Mouse (Mus musculus) bone marrow, adult 2 months (tissue): ENCODE data around the gene Mast4. TPM values are rescaled to one million over a fixed set of nuclear protein-coding genes. Genes with fewer than 3 reads are reported as not detected.

Source experiments
- H3K27ac ChIP-seq: fragments of 200-500 bp; 2 replicates; pipeline ENCODE4 v1.5.1; 2012; ENCODE audit warnings: low read depth, mild to moderate bottlenecking, control low read depth, inconsistent platforms, low read length; ENCODE audit not compliant: control insufficient read depth, poor library complexity, insufficient read depth
- H3K4me1 ChIP-seq: fragments of 200-500 bp; 2 replicates; pipeline ENCODE4 v1.6.1; 2011; ENCODE audit warnings: low read length; ENCODE audit not compliant: control insufficient read depth, insufficient read depth
- H3K4me3 ChIP-seq: fragments of 200-500 bp; replicated peaks from 2 replicates; pipeline ENCODE3; 2011; ENCODE audit warnings: mild to moderate bottlenecking, low read depth, low read length, control low read depth; ENCODE audit not compliant: control insufficient read depth
- CTCF ChIP-seq: fragments of 200-500 bp; IDR thresholded peaks from 2 replicates; pipeline ENCODE4 v1.5.1; 2011; ENCODE audit warnings: low read length, control low read depth; ENCODE audit not compliant: control insufficient read depth, insufficient read depth
- POLR2A ChIP-seq: fragments of 200-500 bp; IDR thresholded peaks from 2 replicates; pipeline ENCODE4 v1.6.1; 2011; ENCODE audit warnings: low read depth, mild to moderate bottlenecking, control low read depth, low read length, borderline replicate concordance; ENCODE audit not compliant: control insufficient read depth
- WGBS: fragments of 180-500 bp; shearing (Covaris S2); methylation state at CpG from one replicate; pipeline ENCODE4 v1.1.7; 2018; 5-methylcytosine and 5-hydroxymethylcytosine counted together
- polyA plus RNA-seq: library from polyadenylated mRNA; stranded (reverse); fragments of >200 nt; gene quantifications from 2 replicates; pipeline ENCODE4 v1.2.4, GENCODE M21; 2011; ENCODE audit warnings: low replicate concordance; ENCODE audit not compliant: missing spikeins, insufficient read depth, insufficient read length

The Mast4 gene
- polyA plus RNA-seq, 1 experiment = 6.7 TPM

GRCm38 (mm10) chr13:103048954-103049353 is 285.3 kb downstream of the Mast4 start:
- 77% methylated on average over 7 of the region's 7 CpGs for WGBS

DNA sequence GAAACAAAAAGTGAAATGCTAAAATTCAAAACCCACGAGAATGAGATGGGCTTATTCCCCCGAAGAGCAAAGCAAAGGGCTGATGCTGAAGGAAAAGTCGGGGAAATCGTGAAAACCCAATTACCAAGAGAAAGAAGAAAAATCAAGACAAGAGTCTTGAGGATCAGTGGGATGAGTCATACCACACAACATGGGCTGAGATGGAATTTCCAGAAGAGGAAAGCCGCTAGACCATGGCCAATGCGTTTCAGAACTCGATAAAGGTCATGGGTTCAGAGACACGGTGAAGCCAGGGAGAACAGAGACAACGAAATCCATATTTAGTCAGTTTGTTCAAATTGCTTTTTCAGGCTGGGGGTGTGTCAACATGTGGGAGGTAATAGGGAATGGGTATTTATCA is 290.6 kb downstream of the Mast4 start:
- Histone ChIP-seq H3K27ac (no peak overlapping the region), H3K4me3 (no peak overlapping the region), H3K4me1 (no peaks in the 10 kb centered on the region)
- TF ChIP-seq POLR2A = no peak
- TF ChIP-seq CTCF = no peak
- 82% methylated on average over 9 of the region's 9 CpGs for WGBS

More at GRCm38 (mm10) chr13:103048954-103049353, 285.3 kb downstream of the Mast4 start:
- Histone ChIP-seq H3K27ac (no peak overlapping the region), H3K4me1 (no peaks in the 10 kb centered on the region), H3K4me3 (no peak overlapping the region)
- TF ChIP-seq CTCF = no peak
- TF ChIP-seq POLR2A = no peak

GRCm38 (mm10) chr13:103043011-103043410 is 291.3 kb downstream of the Mast4 start:
- H3K4me3 ChIP-seq = no peak overlapping the region
- TF ChIP-seq POLR2A (no peak), CTCF (no peak)
- H3K4me1 ChIP-seq = no peaks in the 10 kb centered on the region
- WGBS = 79% methylated on average over 4 of the region's 4 CpGs
- no peak overlapping the region for H3K27ac ChIP-seq

- H3K27ac ChIP-seq = no peak overlapping the region
- no peak overlapping the region for H3K4me3 ChIP-seq
- H3K4me1 ChIP-seq = no peaks in the 10 kb centered on the region
- TF ChIP-seq CTCF = no peak
- no peak for TF ChIP-seq POLR2A
- WGBS = 79% methylated on average over 5 of the region's 5 CpGs
Observed at GRCm38 (mm10) chr13:103037466-103037865, 296.8 kb downstream of the Mast4 start.

DNA sequence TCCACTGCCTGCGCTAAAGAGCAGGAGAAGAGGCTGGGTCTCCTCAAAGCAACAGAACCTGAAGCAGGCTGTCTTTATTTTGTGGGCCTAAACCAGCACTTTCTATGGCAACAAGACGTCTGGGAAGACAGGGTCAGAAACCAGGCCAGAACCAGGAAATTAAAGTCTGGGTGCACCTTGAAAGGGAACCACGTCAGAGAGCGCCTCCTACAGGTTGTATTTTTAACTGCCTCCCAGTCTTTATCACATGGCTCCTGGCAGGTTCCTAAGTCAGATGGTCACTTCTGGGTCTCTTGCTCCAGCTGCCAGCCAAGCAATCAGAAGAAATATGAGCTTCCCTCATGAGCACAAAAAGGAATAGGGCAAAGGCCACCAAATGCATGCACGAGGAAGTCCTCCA is 304.9 kb downstream of the Mast4 start:
- H3K4me3 ChIP-seq = no peak overlapping the region
- H3K27ac ChIP-seq = no peak overlapping the region
- WGBS = 78% methylated on average over 5 of the region's 5 CpGs
- H3K4me1 ChIP-seq = no peaks in the 10 kb centered on the region
- TF ChIP-seq CTCF (no peak), POLR2A (no peak)

DNA sequence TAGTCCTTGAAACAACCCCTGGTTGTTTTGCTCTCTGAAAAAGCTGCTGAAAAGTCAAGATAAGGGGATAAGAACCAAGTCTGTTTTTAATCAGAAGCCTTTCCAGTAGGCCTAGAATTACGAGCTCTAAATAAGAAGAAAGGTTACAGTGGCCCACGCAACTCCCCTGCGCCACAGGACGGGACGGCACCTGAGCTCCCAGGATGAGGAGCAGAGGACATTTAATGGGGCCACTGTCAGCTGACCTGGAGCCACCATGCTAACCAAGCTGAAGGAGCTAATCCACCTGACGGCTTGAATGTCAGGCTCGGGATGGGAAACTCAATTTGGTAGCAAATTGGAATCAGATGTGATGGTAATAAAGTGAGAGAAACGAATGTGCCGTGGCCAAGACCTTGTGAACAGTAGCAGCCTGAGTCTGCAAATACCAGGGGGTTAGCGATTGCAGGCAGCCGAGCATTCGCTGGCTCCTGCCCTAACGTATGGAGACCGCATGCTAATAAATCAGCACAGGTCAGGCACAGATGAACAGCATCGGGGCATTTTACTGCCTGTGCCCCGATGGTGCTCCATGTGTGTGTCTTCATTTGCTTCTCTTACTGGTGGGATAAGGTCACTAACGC is 306.7 kb downstream of the Mast4 start:
- 83% methylated on average over 17 of the region's 17 CpGs for WGBS
- H3K27ac ChIP-seq = no peak overlapping the region
- TF ChIP-seq CTCF = no peak
- no peak for TF ChIP-seq POLR2A
- H3K4me1 ChIP-seq = no peaks in the 10 kb centered on the region
- H3K4me3 ChIP-seq = no peak overlapping the region

DNA sequence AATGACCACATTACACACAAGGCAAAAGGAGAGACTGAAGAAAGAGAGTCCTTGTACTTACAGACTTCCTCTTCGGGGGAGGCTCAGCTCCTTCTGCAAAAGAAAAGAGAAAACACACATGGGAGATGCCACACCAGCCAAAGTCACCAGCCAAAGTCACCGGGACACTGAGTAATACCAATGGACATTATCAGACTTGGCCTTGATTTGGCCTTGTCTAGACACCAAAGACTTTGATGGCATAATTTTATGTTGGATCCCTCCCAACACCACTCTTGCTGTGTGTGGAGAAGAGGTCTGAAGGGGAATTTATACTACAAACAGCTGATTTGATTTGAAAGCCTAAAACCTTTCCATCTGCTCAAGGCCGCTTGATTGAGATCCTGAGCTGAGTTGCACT is 308.8 kb downstream of the Mast4 start:
- TF ChIP-seq POLR2A (no peak), CTCF (no peak)
- H3K4me1 ChIP-seq = no peaks in the 10 kb centered on the region
- no peak overlapping the region for H3K27ac ChIP-seq
- H3K4me3 ChIP-seq = no peak overlapping the region
- WGBS = 59% methylated on average over 3 of the region's 3 CpGs

- no peak overlapping the region for H3K27ac ChIP-seq
- TF ChIP-seq POLR2A (no peak), CTCF (no peak)
- H3K4me1 ChIP-seq = no peaks in the 10 kb centered on the region
- 80% methylated on average over 6 of the region's 6 CpGs for WGBS
- H3K4me3 ChIP-seq = no peak overlapping the region
Observed at GRCm38 (mm10) chr13:103018481-103018880, 315.8 kb downstream of the Mast4 start.

DNA sequence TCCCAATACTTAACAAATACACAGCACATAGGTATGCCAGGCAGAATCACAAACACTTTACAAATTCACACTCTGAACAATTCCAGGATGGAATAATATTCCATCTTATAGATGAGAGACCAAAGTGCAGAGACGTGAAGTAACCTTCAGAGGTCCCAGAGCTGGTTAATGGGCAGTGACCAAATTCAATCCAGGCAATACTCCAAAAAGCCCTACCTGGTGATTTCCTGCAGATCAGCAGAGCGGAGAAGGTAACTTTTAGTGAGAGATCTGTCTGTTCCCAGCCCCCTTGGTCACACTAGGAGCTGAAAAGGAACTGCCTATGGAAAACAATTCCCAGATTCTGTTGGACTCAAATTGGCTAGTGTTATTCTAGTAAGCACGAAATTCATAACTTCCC is 316.6 kb downstream of the Mast4 start:
- Histone ChIP-seq H3K4me1 (no peaks in the 10 kb centered on the region), H3K4me3 (no peak overlapping the region), H3K27ac (no peak overlapping the region)
- 78% methylated on average over 3 of the region's 3 CpGs for WGBS
- TF ChIP-seq CTCF (no peak), POLR2A (no peak)
